Mouse (Mus musculus): ENCODE data around the gene Zeb2. TPM values are rescaled to one million over a fixed set of nuclear protein-coding genes. Genes with fewer than 3 reads are reported as not detected.
"Not testable (repeated sequence)": the region's sequence is repeated elsewhere in the genome, so short reads cannot be mapped to it uniquely, and the experiment has no call there.

The Zeb2 gene
- polyA plus RNA-seq, 1 experiment = 6.5 TPM

GRCm38 (mm10) chr2:45113912-45114311, 3.3 kb downstream of the Zeb2 start:
- TF ChIP-seq POLR2A (IDR thresholded peaks at IDR 0.05; ENCODE audit: control insufficient read depth, extremely low read depth, insufficient read depth, low read length, poor library complexity) (no peak), CTCF (IDR thresholded peaks at IDR 0.05; ENCODE audit: borderline replicate concordance, control insufficient read depth, extremely low read depth, insufficient read depth, low read length, poor library complexity) (no peak)
- no peaks in the 10 kb centered on the region for H3K36me3 ChIP-seq (ENCODE audit: control insufficient read depth, insufficient read depth, low read length)
- H3K4me1 ChIP-seq (replicated peaks; ENCODE audit: control insufficient read depth, insufficient read depth, low read length) = peaks cover 22% of the 10 kb centered on the region
- no peak for DNase-seq
- no peak overlapping the region for H3K27ac ChIP-seq (ENCODE audit: control insufficient read depth, insufficient read depth, low read length)
- 86% methylated on average over 3 of the region's 3 CpGs for WGBS
- peaks cover 5% of the 10 kb centered on the region; the same call in 1 of the 2 replicates for H3K27me3 ChIP-seq (ENCODE audit: control insufficient read depth, insufficient read depth, low read length)
- H3K4me3 ChIP-seq (ENCODE audit: control insufficient read depth, insufficient read depth, low read length) = no peak overlapping the region

- peaks cover 5% of the 10 kb centered on the region; the same call in 1 of the 2 replicates for H3K27me3 ChIP-seq (ENCODE audit: control insufficient read depth, insufficient read depth, low read length)
- peak; percentile 32 for DNase-seq
- H3K27ac ChIP-seq (ENCODE audit: control insufficient read depth, insufficient read depth, low read length) = peak overlapping the region; percentile 29; the same call in 1 of the 2 replicates
- TF ChIP-seq POLR2A (IDR thresholded peaks at IDR 0.05; ENCODE audit: control insufficient read depth, extremely low read depth, insufficient read depth, low read length, poor library complexity) (no peak), CTCF (IDR thresholded peaks at IDR 0.05; ENCODE audit: borderline replicate concordance, control insufficient read depth, extremely low read depth, insufficient read depth, low read length, poor library complexity) (no peak)
- H3K4me3 ChIP-seq (ENCODE audit: control insufficient read depth, insufficient read depth, low read length) = peak overlapping the region; percentile 43
- WGBS = 11% methylated on average over 23 of the region's 25 CpGs
- H3K36me3 ChIP-seq (ENCODE audit: control insufficient read depth, insufficient read depth, low read length) = no peaks in the 10 kb centered on the region
- H3K4me1 ChIP-seq (replicated peaks; ENCODE audit: control insufficient read depth, insufficient read depth, low read length) = peaks cover 29% of the 10 kb centered on the region
Observed at GRCm38 (mm10) chr2:45112891-45113683, 4.1 kb downstream of the Zeb2 start.

- no peak for DNase-seq
- H3K36me3 ChIP-seq (ENCODE audit: control insufficient read depth, insufficient read depth, low read length) = no peaks in the 10 kb centered on the region
- H3K27me3 ChIP-seq (ENCODE audit: control insufficient read depth, insufficient read depth, low read length) = peaks cover 5% of the 10 kb centered on the region; the same call in 1 of the 2 replicates
- no peak overlapping the region for H3K27ac ChIP-seq (ENCODE audit: control insufficient read depth, insufficient read depth, low read length)
- H3K4me1 ChIP-seq (replicated peaks; ENCODE audit: control insufficient read depth, insufficient read depth, low read length) = peaks cover 26% of the 10 kb centered on the region
- H3K4me3 ChIP-seq (ENCODE audit: control insufficient read depth, insufficient read depth, low read length) = no peak overlapping the region
- WGBS = 3% methylated on average over 9 of the region's 9 CpGs
- no peak for TF ChIP-seq CTCF (IDR thresholded peaks at IDR 0.05; ENCODE audit: borderline replicate concordance, control insufficient read depth, extremely low read depth, insufficient read depth, low read length, poor library complexity)
- TF ChIP-seq POLR2A (IDR thresholded peaks at IDR 0.05; ENCODE audit: control insufficient read depth, extremely low read depth, insufficient read depth, low read length, poor library complexity) = no peak
Observed at GRCm38 (mm10) chr2:45112021-45112747, 5.0 kb downstream of the Zeb2 start.

- H3K27me3 ChIP-seq (ENCODE audit: control insufficient read depth, insufficient read depth, low read length); H3K4me3 ChIP-seq (ENCODE audit: control insufficient read depth, insufficient read depth, low read length); DNase-seq; H3K27ac ChIP-seq (ENCODE audit: control insufficient read depth, insufficient read depth, low read length); H3K36me3 ChIP-seq (ENCODE audit: control insufficient read depth, insufficient read depth, low read length): not testable (repeated sequence)
- WGBS = 4% methylated on average over 3 of the region's 3 CpGs
- H3K4me1 ChIP-seq (replicated peaks; ENCODE audit: control insufficient read depth, insufficient read depth, low read length) = peaks cover 23% of the 10 kb centered on the region
Observed at GRCm38 (mm10) chr2:45111571-45111970, 5.6 kb downstream of the Zeb2 start.

GRCm38 (mm10) chr2:45110757-45111411, 6.3 kb downstream of the Zeb2 start:
- H3K27me3 ChIP-seq (ENCODE audit: control insufficient read depth, insufficient read depth, low read length) = peaks cover 5% of the 10 kb centered on the region; the same call in 1 of the 2 replicates
- peaks cover 20% of the 10 kb centered on the region for H3K4me1 ChIP-seq (replicated peaks; ENCODE audit: control insufficient read depth, insufficient read depth, low read length)
- TF ChIP-seq CTCF (IDR thresholded peaks at IDR 0.05; ENCODE audit: borderline replicate concordance, control insufficient read depth, extremely low read depth, insufficient read depth, low read length, poor library complexity) (no peak), POLR2A (IDR thresholded peaks at IDR 0.05; ENCODE audit: control insufficient read depth, extremely low read depth, insufficient read depth, low read length, poor library complexity) (no peak)
- peak overlapping the region; percentile 96 for H3K4me3 ChIP-seq (ENCODE audit: control insufficient read depth, insufficient read depth, low read length)
- no peak overlapping the region for H3K27ac ChIP-seq (ENCODE audit: control insufficient read depth, insufficient read depth, low read length)
- H3K36me3 ChIP-seq (ENCODE audit: control insufficient read depth, insufficient read depth, low read length) = no peaks in the 10 kb centered on the region
- WGBS = under 1% methylated on average over 20 of the region's 20 CpGs
- DNase-seq = peak; percentile 32

- WGBS = 1% methylated on average over 54 of the region's 54 CpGs
- DNase-seq = peak; percentile 49
- Histone ChIP-seq H3K4me1 (replicated peaks; ENCODE audit: control insufficient read depth, insufficient read depth, low read length) (peaks cover 20% of the 10 kb centered on the region), H3K27ac (ENCODE audit: control insufficient read depth, insufficient read depth, low read length) (no peak overlapping the region; the same call in 1 of the 2 replicates), H3K27me3 (ENCODE audit: control insufficient read depth, insufficient read depth, low read length) (peaks cover 5% of the 10 kb centered on the region; the same call in 1 of the 2 replicates), H3K4me3 (ENCODE audit: control insufficient read depth, insufficient read depth, low read length) (peak overlapping the region; percentile 96), H3K36me3 (ENCODE audit: control insufficient read depth, insufficient read depth, low read length) (no peaks in the 10 kb centered on the region)
- no peak for TF ChIP-seq POLR2A (IDR thresholded peaks at IDR 0.05; ENCODE audit: control insufficient read depth, extremely low read depth, insufficient read depth, low read length, poor library complexity)
- no peak for TF ChIP-seq CTCF (IDR thresholded peaks at IDR 0.05; ENCODE audit: borderline replicate concordance, control insufficient read depth, extremely low read depth, insufficient read depth, low read length, poor library complexity)
Observed at GRCm38 (mm10) chr2:45109951-45110756, 7.0 kb downstream of the Zeb2 start.

Measured in thymus, adult 2 months (tissue).